Mouse (Mus musculus) kidney, embryonic 14.5 days (tissue): Measurements from ENCODE around the gene Usp6nl. TPM values are rescaled to one million over a fixed set of nuclear protein-coding genes. Genes with fewer than 3 reads are reported as not detected.

ENCODE experiments used
- ATAC-seq: fragments of 200-750 bp; cut with Nextera tagmentation; 2 replicates; pipeline ENCODE4 v1.8.0; 2017; ENCODE audit warnings: moderate number of reproducible peaks, mild to moderate bottlenecking, moderate TSS enrichment, moderate library complexity; ENCODE audit not compliant: low FRiP score, low TSS enrichment
- H3K27ac ChIP-seq: fragments of 300-500 bp; sonication (generic); 2 replicates; pipeline ENCODE4 v1.5.1; 2014; ENCODE audit warnings: low read depth, mild to moderate bottlenecking, low read length, moderate library complexity, mixed read lengths
- H3K27me3 ChIP-seq: fragments of 300-500 bp; sonication (generic); 2 replicates; pipeline ENCODE4 v1.6.1; 2014; ENCODE audit warnings: mild to moderate bottlenecking, low read length; ENCODE audit not compliant: control insufficient read depth, insufficient read depth
- H3K36me3 ChIP-seq: fragments of 300-500 bp; sonication (generic); 2 replicates; pipeline ENCODE4 v1.6.1; 2014; ENCODE audit warnings: low read length, mixed read lengths; ENCODE audit not compliant: control insufficient read depth, insufficient read depth
- H3K4me1 ChIP-seq: fragments of 300-500 bp; sonication (generic); 2 replicates; pipeline ENCODE4 v1.6.1; 2014; ENCODE audit warnings: low read length, mixed read lengths; ENCODE audit not compliant: control insufficient read depth, insufficient read depth
- H3K4me2 ChIP-seq: fragments of 300-500 bp; sonication (generic); replicated peaks from 2 replicates; pipeline ENCODE4 v1.6.1; 2014; ENCODE audit warnings: low read depth, mild to moderate bottlenecking, low read length
- H3K4me3 ChIP-seq: fragments of 300-500 bp; sonication (generic); 2 replicates; pipeline ENCODE4 v1.5.1; 2014; ENCODE audit warnings: mild to moderate bottlenecking, low read length
- H3K9ac ChIP-seq: fragments of 300-500 bp; sonication (generic); 2 replicates; pipeline ENCODE4 v1.6.1; 2014; ENCODE audit warnings: low read depth, mild to moderate bottlenecking, low read length, moderate library complexity
- H3K9me3 ChIP-seq: fragments of 300-500 bp; sonication (generic); 2 replicates; pipeline ENCODE4 v1.6.1; 2016; ENCODE audit warnings: low read length; ENCODE audit not compliant: control insufficient read depth
- WGBS: fragments of 180-500 bp; shearing (Covaris S2); extraction: QIAGEN DNeasy Blood & Tissue Kit; methylation state at CpG from one replicate; pipeline ENCODE4 v1.1.7; 2014; 5-methylcytosine and 5-hydroxymethylcytosine counted together
- polyA plus RNA-seq: library from polyadenylated mRNA; unstranded; fragments of >200 nt; fragmentation: Nextera tagmentation; extraction: Ambion mirVana; gene quantifications from 2 replicates; pipeline ENCODE4 v1.2.1, GENCODE M21; 2014

The Usp6nl gene
- polyA plus RNA-seq, 1 experiment from 2014 or later: 15.9 TPM

- Histone ChIP-seq H3K27ac (no peak overlapping the region), H3K36me3 (0 out of 2 replicates have a peak, but pooled peaks cover 5% of the 10 kb centered on the region), H3K27me3 (no peaks in the 10 kb centered on the region), H3K4me2 (no peak overlapping the region), H3K9me3 (no peaks in the 10 kb centered on the region), H3K9ac (no peak overlapping the region), H3K4me3 (no peak overlapping the region), H3K4me1 (peaks cover 20% of the 10 kb centered on the region; the same call in 1 of the 2 replicates)
- no peak for ATAC-seq
- 81% methylated on average over 2 of the region's 2 CpGs for WGBS
Observed at GRCm38 (mm10) chr2:6337436-6337835, 15.0 kb downstream of the Usp6nl start.

- no peak for ATAC-seq
- H3K4me3 ChIP-seq: no peak overlapping the region
- no peak overlapping the region for H3K9ac ChIP-seq
- 0 out of 2 replicates have a peak, but pooled peaks cover 5% of the 10 kb centered on the region for H3K36me3 ChIP-seq
- WGBS: 85% methylated on average over 9 of the region's 9 CpGs
- no peaks in the 10 kb centered on the region for H3K27me3 ChIP-seq
- H3K9me3 ChIP-seq: no peaks in the 10 kb centered on the region
- H3K27ac ChIP-seq: no peak overlapping the region
- peaks cover 16% of the 10 kb centered on the region; the same call in 1 of the 2 replicates for H3K4me1 ChIP-seq
- H3K4me2 ChIP-seq: no peak overlapping the region
Observed at GRCm38 (mm10) chr2:6338031-6338629, 15.7 kb downstream of the Usp6nl start.

DNA sequence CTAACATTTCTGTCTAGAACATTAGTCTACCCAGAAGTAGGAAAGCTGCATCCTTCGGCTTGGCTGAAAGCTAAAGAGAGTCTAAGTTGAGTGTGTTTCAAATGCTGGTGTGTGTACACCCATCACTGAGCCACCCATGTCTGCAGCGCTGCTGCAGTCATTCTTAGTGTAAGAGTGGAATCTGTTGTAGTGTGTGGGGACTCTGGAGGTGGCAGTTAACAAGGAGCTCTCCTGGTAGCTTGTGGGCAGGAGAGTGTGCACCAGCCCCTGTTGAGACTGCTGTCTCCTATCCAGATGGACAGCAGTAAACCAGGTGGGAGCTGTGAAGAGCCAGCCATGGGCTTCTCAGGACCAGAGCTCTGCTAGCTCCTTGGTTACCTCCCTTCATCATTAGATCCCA lies 18.0 kb downstream of the Usp6nl start:
- Histone ChIP-seq H3K27ac (no peak overlapping the region), H3K4me2 (no peak overlapping the region), H3K36me3 (0 out of 2 replicates have a peak, but pooled peaks cover 5% of the 10 kb centered on the region), H3K9me3 (no peaks in the 10 kb centered on the region), H3K27me3 (no peaks in the 10 kb centered on the region), H3K4me1 (peaks cover 4% of the 10 kb centered on the region; the same call in 1 of the 2 replicates), H3K9ac (no peak overlapping the region), H3K4me3 (no peak overlapping the region)
- WGBS: 94% methylated on average over 2 of the region's 2 CpGs
- no peak; the same call in 1 of the 2 replicates for ATAC-seq

GRCm38 (mm10) chr2:6341496-6341895 lies 19.0 kb downstream of the Usp6nl start:
- Histone ChIP-seq H3K4me2 (no peak overlapping the region), H3K27me3 (no peaks in the 10 kb centered on the region), H3K4me1 (peaks cover 4% of the 10 kb centered on the region; the same call in 1 of the 2 replicates), H3K9ac (no peak overlapping the region), H3K27ac (no peak overlapping the region), H3K9me3 (no peaks in the 10 kb centered on the region), H3K4me3 (no peak overlapping the region), H3K36me3 (0 out of 2 replicates have a peak, but pooled peaks cover 5% of the 10 kb centered on the region)
- WGBS: 81% methylated on average over 7 of the region's 7 CpGs
- peak; percentile 46; the same call in 1 of the 2 replicates for ATAC-seq

- Histone ChIP-seq H3K4me3 (no peak overlapping the region), H3K4me2 (no peak overlapping the region), H3K36me3 (no peaks in the 10 kb centered on the region), H3K9me3 (no peaks in the 10 kb centered on the region), H3K9ac (no peak overlapping the region), H3K27me3 (no peaks in the 10 kb centered on the region), H3K4me1 (peaks cover 41% of the 10 kb centered on the region), H3K27ac (no peak overlapping the region)
- WGBS: 77% methylated on average over 11 of the region's 11 CpGs
- peak; percentile 24; the same call in 1 of the 2 replicates for ATAC-seq
Observed at GRCm38 (mm10) chr2:6349256-6350092, 27.0 kb downstream of the Usp6nl start.

GRCm38 (mm10) chr2:6350164-6350563 lies 27.7 kb downstream of the Usp6nl start:
- no peaks in the 10 kb centered on the region for H3K36me3 ChIP-seq
- no peak overlapping the region for H3K9ac ChIP-seq
- H3K27me3 ChIP-seq: no peaks in the 10 kb centered on the region
- H3K27ac ChIP-seq: no peak overlapping the region
- H3K9me3 ChIP-seq: no peaks in the 10 kb centered on the region
- H3K4me3 ChIP-seq: no peak overlapping the region
- H3K4me2 ChIP-seq: no peak overlapping the region
- ATAC-seq: no peak
- WGBS: 85% methylated on average over 9 of the region's 9 CpGs
- H3K4me1 ChIP-seq: peaks cover 41% of the 10 kb centered on the region

DNA sequence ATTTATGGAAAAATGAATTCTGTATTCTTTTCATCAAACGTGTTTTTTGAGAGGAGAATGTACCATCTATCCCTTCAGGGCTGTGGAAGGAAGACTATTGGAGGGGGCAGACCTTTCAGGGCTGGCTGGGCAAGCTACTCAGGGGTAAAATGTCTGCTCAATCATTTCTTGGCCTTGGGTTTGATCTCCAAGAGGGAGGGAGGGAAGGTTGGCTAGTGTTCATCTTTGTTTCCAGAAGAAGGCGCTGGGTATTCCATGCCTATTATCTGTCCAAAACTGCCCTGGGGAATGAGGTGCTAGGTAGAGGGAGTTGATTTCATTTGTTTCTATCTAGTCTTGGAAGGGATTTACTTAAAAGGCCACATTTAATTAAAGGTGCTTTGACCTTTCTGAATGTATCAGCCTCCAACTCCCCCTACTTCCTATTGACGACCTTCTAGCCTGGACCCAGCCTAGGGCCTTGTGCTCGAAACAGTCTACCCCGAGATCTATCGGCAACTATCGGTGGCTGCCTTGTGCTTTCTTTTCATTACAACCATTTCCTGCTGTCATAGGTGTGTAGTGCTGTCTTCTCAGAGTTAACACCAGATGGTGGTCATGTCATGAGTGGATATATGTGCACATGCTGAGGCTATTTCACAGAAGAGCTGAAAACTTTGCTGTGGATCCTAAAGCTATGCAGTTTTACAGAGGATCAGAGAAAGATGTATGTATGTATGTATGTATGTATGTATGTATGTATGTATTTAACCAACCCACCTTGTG lies 28.6 kb downstream of the Usp6nl start:
- Histone ChIP-seq H3K4me3 (no peak overlapping the region), H3K4me2 (no peak overlapping the region), H3K27ac (0 out of 2 replicates have a peak overlapping the region, but pooled peaks have one; percentile 37), H3K4me1 (peaks cover 41% of the 10 kb centered on the region), H3K9ac (no peak overlapping the region), H3K9me3 (no peaks in the 10 kb centered on the region), H3K27me3 (no peaks in the 10 kb centered on the region), H3K36me3 (no peaks in the 10 kb centered on the region)
- no peak for ATAC-seq
- 45% methylated on average over 7 of the region's 7 CpGs for WGBS

DNA sequence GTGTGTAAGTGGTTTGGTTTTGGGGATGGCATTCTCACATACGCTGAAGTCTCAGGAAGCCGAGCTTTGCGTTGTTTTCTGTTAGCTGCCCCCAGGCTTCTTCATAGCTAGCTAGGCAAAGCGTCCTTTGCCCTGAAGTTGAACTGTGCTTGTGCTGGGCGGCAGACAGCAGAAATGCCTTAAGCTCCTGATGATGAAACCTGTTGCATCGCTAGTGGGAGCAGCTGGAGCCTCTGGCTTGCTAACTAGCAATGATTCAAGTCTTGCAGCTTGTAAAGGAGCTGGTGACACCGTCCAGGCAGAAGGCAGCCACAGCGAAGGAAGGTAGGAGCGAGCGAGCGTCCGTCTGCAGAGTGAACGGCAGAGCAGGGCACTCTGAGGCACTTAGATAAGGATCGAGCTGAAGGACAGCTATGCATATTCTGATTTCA lies 30.1 kb downstream of the Usp6nl start:
- H3K27ac ChIP-seq: no peak overlapping the region
- H3K9ac ChIP-seq: no peak overlapping the region
- no peak for ATAC-seq

More for the DNA sequence above, 30.1 kb downstream of the Usp6nl start:
- 29% methylated on average over 14 of the region's 14 CpGs for WGBS
- peaks cover 41% of the 10 kb centered on the region for H3K4me1 ChIP-seq
- H3K4me3 ChIP-seq: no peak overlapping the region
- no peaks in the 10 kb centered on the region for H3K9me3 ChIP-seq
- H3K4me2 ChIP-seq: peak overlapping the region; percentile 13; the same call in 1 of the 2 replicates
- no peaks in the 10 kb centered on the region for H3K36me3 ChIP-seq
- no peaks in the 10 kb centered on the region for H3K27me3 ChIP-seq
